Mouse (Mus musculus) erythroid progenitor cell, adult 5-6 weeks (primary cell): Measurements from ENCODE around the gene Ptger3. TPM values are rescaled to one million over a fixed set of nuclear protein-coding genes. Genes with fewer than 3 reads are reported as not detected.

Source experiments
- ATAC-seq: replicated peaks from 2 replicates; pipeline ENCODE4 v1.8.0; 2016; ENCODE audit warnings: moderate number of reproducible peaks, mild to moderate bottlenecking, moderate TSS enrichment, inconsistent platforms; ENCODE audit not compliant: poor library complexity, low FRiP score, severe bottlenecking
- total RNA-seq, 2 experiments: library from RNA; stranded (forward) in 1 of 2; stranded (reverse) in 1 of 2; fragments of 150-400 nt in 1 of 2; fragments of 186-747, 209-891 nt in 1 of 2; gene quantifications; 2 replicates each; pipeline versions ENCODE4 v1.2.3 to v1.2.4; 2015 to 2017; ENCODE audit warnings: low replicate concordance in 2 of 2

Ptger3 gene
- total RNA-seq, 2 experiments from 2014 or later, result 0.84 to 3.0 TPM

DNA sequence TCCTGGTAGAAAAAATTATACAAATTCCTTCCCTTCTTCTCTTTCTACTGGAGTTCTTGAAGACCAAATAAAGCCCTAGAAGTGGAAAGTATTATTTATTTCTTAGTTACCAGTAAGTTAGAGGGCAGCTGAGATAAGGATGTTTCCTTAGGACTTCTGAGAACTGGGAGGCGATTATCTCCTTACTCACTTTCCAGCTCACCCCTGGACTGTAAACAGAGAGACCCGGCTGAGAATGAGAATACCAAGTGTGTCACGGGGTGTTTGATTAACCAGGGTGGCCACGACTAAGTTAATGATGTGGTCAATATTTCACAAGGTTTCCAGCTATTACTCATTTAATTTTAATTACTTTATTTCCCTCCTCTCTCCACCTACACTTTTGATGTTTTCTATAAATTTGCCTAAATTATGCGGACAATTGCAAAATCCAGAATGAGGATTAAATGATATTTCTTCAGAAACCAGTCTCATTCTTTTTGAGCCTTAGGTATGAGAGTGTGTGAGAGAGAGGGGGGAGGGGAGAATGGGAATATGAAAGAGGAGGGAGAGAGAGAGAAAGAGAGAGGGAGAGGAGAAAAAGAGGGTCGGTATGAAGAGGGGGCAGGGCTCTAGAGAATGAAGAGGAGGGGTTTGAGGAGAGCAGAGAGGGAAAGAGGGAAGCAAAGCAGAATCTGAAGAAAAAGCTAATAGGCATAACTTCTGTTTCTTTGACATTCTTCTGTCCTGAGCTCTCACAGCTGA is 121.9 kb downstream of the Ptger3 start:
- ATAC-seq, result no peak

Other genes starting within 250 kb of the Ptger3 start
- gene Zranb2, start 32.7 kb upstream of the Ptger3 start, total RNA-seq (2015; ENCODE audit: low replicate concordance), result 55.9 and 77.5 TPM in 2 replicates
- 112 and 115 TPM in 2 replicates for gene Zranb2, start 32.7 kb upstream of the Ptger3 start, total RNA-seq (2017; ENCODE audit: low replicate concordance)